Mouse (Mus musculus) adrenal gland, postnatal 25 days (tissue): ENCODE measurements around the gene Hs3st4. TPM values are rescaled to one million over a fixed set of nuclear protein-coding genes. Genes with fewer than 3 reads are reported as not detected.

Experiments
- DNase-seq: peaks from one replicate; pipeline ENCODE4 v3.0.0; 2021; ENCODE audit warnings: mixed read lengths
- total RNA-seq: library from RNA; stranded (reverse); gene quantifications from 2 replicates; pipeline ENCODE4 v1.2.3, GENCODE M21; 2021

Hs3st4 gene
- total RNA-seq, 1 experiment from 2014 or later = not detected

GRCm38 (mm10) chr7:124136133-124136532 is 153.5 kb downstream of the Hs3st4 start:
- no peak for DNase-seq

- no peak for DNase-seq
Measured at GRCm38 (mm10) chr7:124141229-124141628, 158.6 kb downstream of the Hs3st4 start.

- DNase-seq = no peak
Measured at GRCm38 (mm10) chr7:124150901-124151300, 168.2 kb downstream of the Hs3st4 start.

GRCm38 (mm10) chr7:124163301-124163700 is 180.6 kb downstream of the Hs3st4 start:
- DNase-seq = no peak

- DNase-seq = no peak
Measured at GRCm38 (mm10) chr7:124166229-124166628, 183.6 kb downstream of the Hs3st4 start.

GRCm38 (mm10) chr7:124168796-124169195 is 186.1 kb downstream of the Hs3st4 start:
- DNase-seq = no peak

GRCm38 (mm10) chr7:124170001-124170400 is 187.3 kb downstream of the Hs3st4 start:
- DNase-seq = no peak

- DNase-seq = no peak
Measured at GRCm38 (mm10) chr7:124171992-124172391, 189.3 kb downstream of the Hs3st4 start.

- no peak for DNase-seq
Measured at GRCm38 (mm10) chr7:124180926-124181325, 198.3 kb downstream of the Hs3st4 start.

GRCm38 (mm10) chr7:124184693-124185092 is 202.0 kb downstream of the Hs3st4 start:
- DNase-seq = no peak

- DNase-seq = no peak
Measured at GRCm38 (mm10) chr7:124198811-124199570, 216.3 kb downstream of the Hs3st4 start.

- DNase-seq = no peak
Measured at GRCm38 (mm10) chr7:124216921-124217320, 234.3 kb downstream of the Hs3st4 start.

- no peak for DNase-seq
Measured at GRCm38 (mm10) chr7:124220556-124220955, 237.9 kb downstream of the Hs3st4 start.

- no peak for DNase-seq
Measured at GRCm38 (mm10) chr7:124237896-124238670, 255.4 kb downstream of the Hs3st4 start.

- DNase-seq = no peak
Measured at GRCm38 (mm10) chr7:124239903-124240647, 257.4 kb downstream of the Hs3st4 start.

- no peak for DNase-seq
Measured at GRCm38 (mm10) chr7:124249838-124250237, 267.2 kb downstream of the Hs3st4 start.

- DNase-seq = no peak
Measured at GRCm38 (mm10) chr7:124250566-124250965, 267.9 kb downstream of the Hs3st4 start.

- DNase-seq = no peak
Measured at GRCm38 (mm10) chr7:124258419-124258818, 275.8 kb downstream of the Hs3st4 start.

GRCm38 (mm10) chr7:124270734-124271133 is 288.1 kb downstream of the Hs3st4 start:
- no peak for DNase-seq

GRCm38 (mm10) chr7:124289873-124290272 is 307.2 kb downstream of the Hs3st4 start:
- DNase-seq = no peak

- no peak for DNase-seq
Measured at GRCm38 (mm10) chr7:124319451-124319850, 336.8 kb downstream of the Hs3st4 start.

- no peak for DNase-seq
Measured at GRCm38 (mm10) chr7:124335635-124336034, 353.0 kb downstream of the Hs3st4 start.

- DNase-seq = no peak
Measured at GRCm38 (mm10) chr7:124341510-124341909, 358.8 kb downstream of the Hs3st4 start.
